Mouse (Mus musculus) lung, postnatal 25 days (tissue): ENCODE data around the gene Arhgef40.

ENCODE experiments used
- DNase-seq: peaks from one replicate; pipeline ENCODE4 v3.0.0; 2022; ENCODE audit warnings: low spot score

Gene Arhgef40

GRCm38 (mm10) chr14:52003981-52004495 is 19.5 kb downstream of the Arhgef40 start:
- DNase-seq: no peak

GRCm38 (mm10) chr14:52005141-52005540 is 20.6 kb downstream of the Arhgef40 start:
- no peak for DNase-seq

GRCm38 (mm10) chr14:52005616-52006015 is 21.1 kb downstream of the Arhgef40 start:
- no peak for DNase-seq

GRCm38 (mm10) chr14:52006241-52006640 is 21.7 kb downstream of the Arhgef40 start:
- DNase-seq: no peak

- no peak for DNase-seq
Observed at GRCm38 (mm10) chr14:52006771-52007170, 22.3 kb downstream of the Arhgef40 start.

- DNase-seq: peak; percentile 90
Observed at GRCm38 (mm10) chr14:52008321-52009203, 24.0 kb downstream of the Arhgef40 start.

- no peak for DNase-seq
Observed at GRCm38 (mm10) chr14:52009361-52009760, 24.8 kb downstream of the Arhgef40 start.

- no peak for DNase-seq
Observed at GRCm38 (mm10) chr14:52009841-52010240, 25.3 kb downstream of the Arhgef40 start.

GRCm38 (mm10) chr14:52010446-52011111 is 26.1 kb downstream of the Arhgef40 start:
- no peak for DNase-seq

GRCm38 (mm10) chr14:52011683-52012082 is 27.2 kb downstream of the Arhgef40 start:
- DNase-seq: no peak

GRCm38 (mm10) chr14:52012085-52012484 is 27.6 kb downstream of the Arhgef40 start:
- no peak for DNase-seq

GRCm38 (mm10) chr14:52012553-52012952 is 28.0 kb downstream of the Arhgef40 start:
- no peak for DNase-seq

GRCm38 (mm10) chr14:52013021-52013610 is 28.6 kb downstream of the Arhgef40 start:
- no peak for DNase-seq

- DNase-seq: no peak
Observed at GRCm38 (mm10) chr14:52013771-52014219, 29.3 kb downstream of the Arhgef40 start.

- DNase-seq: no peak
Observed at GRCm38 (mm10) chr14:52014271-52014760, 29.8 kb downstream of the Arhgef40 start.

GRCm38 (mm10) chr14:52014761-52015311 is 30.3 kb downstream of the Arhgef40 start:
- DNase-seq: peak; percentile 61

GRCm38 (mm10) chr14:52015445-52016100 is 31.1 kb downstream of the Arhgef40 start, which contains the start of gene Tmem253:
Gene Tmem253 (plus strand): TSS chr14:52015658.
- DNase-seq: no peak

- DNase-seq: no peak
Observed at GRCm38 (mm10) chr14:52016625-52017405, 32.3 kb downstream of the Arhgef40 start.

GRCm38 (mm10) chr14:52017662-52018061 is 33.1 kb downstream of the Arhgef40 start:
- no peak for DNase-seq

- DNase-seq: no peak
Observed at GRCm38 (mm10) chr14:52018248-52019050, 33.9 kb downstream of the Arhgef40 start.
